Mouse (Mus musculus) testis, adult 2 months (tissue): Measurements from ENCODE around the gene Cldn20.

ENCODE experiments used
- CTCF ChIP-seq: fragments of 200-500 bp; IDR thresholded peaks from 2 replicates; pipeline ENCODE4 v1.5.1; 2012; ENCODE audit warnings: low read depth, mild to moderate bottlenecking, inconsistent platforms, low read length, moderate library complexity; ENCODE audit not compliant: control insufficient read depth, insufficient read depth, insufficient replicate concordance
- POLR2A ChIP-seq: fragments of 200-500 bp; IDR thresholded peaks from 2 replicates; pipeline ENCODE4 v1.6.1; 2012; ENCODE audit warnings: low read depth, mild to moderate bottlenecking, inconsistent platforms, low read length, moderate library complexity; ENCODE audit not compliant: control insufficient read depth

DNA sequence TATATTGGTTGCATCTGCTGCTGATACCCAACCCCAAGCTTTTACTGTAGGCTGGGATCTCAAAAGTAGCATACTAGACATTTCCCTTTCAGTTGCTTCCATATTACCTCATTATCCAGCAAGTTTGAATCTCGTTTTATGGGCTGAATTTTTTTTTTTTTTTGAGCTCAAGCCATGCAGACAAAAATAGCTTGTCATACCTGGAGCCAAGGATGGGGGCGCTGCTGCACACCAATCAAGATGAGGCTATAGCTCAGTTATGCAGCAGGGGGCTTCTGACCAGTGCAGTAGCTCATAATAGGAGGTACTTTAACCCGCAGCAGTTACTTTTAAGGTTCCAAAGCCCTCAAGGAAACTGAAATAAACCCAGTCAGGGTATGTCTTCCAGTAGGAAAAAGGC lies 34.3 kb upstream of the Cldn20 start:
- TF ChIP-seq CTCF: peak; percentile 45; the same call in 1 of the 2 replicates
- no peak for TF ChIP-seq POLR2A
